Mouse (Mus musculus): ENCODE measurements at regions not wholly inside any gene's neighbourhood (a gene's known extent, or its start where the extent isn't known, plus 50 kb on each side); places are given as distances from the start of the nearest gene placed in this dataset.

DNA sequence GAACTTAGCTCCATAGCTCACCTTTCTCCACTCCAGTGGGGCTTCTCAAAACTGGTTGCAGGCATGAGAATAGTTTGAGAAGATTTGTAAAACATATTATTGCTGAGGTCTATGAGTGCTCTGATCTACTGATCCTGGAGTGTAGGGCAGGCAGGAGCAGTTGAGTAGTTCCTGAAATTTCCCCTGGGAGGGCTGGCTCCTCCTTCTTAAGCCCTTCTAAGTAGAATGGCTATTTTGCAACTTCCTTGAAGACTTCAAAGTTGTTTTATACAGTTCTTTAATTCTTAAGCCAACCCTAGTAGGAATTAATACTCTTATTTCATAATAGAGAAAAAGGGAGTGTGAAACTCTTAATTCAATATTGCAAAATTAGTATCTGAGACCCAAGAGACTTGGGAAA is 133.3 kb downstream of the Ptger3 start:
- no peak for DNase-seq

DNA sequence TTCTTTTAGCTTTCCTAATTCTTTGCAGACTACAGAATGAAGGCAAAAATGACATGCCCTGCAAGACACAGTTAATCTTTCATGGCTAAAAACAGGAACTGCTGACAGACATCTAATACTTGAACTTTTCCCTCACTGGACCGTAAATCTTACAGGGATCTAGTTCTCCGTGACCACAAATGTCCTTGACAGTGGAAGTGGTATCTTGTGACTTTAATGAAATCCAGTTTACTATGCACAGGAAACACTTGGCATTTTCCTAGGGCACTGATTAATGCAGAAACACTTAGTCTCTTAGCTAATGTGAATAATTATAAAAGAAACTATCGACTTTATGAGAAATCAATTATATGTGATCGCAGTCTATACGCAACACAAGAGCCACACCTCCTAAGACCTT is 131.8 kb downstream of the Ptger3 start:
- no peak for DNase-seq

DNA sequence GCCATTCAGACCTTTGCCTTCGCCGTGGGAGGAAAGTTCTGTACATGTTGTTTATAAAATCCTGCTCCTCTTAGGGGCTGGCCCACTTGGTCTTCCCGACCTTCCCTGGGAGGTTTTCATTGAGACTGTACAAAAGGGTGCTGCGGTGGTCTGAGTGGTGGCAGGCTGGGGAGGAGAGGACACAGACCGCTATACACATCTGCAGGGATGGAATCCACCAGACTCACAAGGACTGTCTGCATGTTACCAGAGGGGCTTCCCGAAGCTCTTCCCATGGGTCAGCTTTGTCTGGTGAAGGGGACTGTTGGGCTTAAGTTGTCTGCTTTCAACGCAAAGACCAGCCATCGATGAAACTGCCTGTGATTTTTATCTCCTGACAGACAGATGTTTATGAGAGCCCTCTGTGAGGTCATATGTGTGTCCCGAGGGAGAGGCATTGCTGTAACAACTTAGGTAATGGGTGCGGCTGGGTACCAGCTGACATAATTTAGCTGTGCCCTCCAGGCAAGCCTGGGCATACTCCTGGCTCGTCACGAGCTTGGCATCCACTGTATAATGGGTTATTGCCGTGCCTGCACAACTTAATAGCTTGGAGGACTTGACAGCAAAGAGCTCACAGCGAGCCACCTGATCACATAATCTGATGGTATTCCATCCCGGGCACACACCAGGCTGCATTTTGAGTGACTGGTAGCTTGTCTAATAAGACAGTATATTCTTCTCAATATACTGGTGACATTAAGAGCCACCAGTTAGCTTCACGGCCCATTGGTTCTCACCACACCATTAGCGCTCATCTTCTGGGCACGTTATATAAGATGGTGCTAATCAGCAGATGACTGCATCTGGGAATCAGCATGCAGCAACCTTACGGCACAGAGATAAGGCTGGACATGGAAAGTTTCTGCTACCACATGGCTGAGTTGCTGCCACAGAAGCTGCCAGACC is 128.7 kb downstream of the Ptger3 start:
- DNase-seq, result no peak

Data from gastrocnemius, postnatal 25 days (tissue).